Mouse (Mus musculus) hindbrain, embryonic 10.5 days (tissue): Measurements from ENCODE around the gene Gmds. TPM values are rescaled to one million over a fixed set of nuclear protein-coding genes. Genes with fewer than 3 reads are reported as not detected.

Source experiments
- DNase-seq: peaks from one replicate; pipeline ENCODE4 v3.0.0-alpha.2; 2017; ENCODE audit warnings: low spot score
- H3K27ac ChIP-seq: fragments of 300-500 bp; sonication (generic); 2 replicates; pipeline ENCODE4 v1.5.1; 2016; ENCODE audit warnings: mild to moderate bottlenecking, moderate library complexity
- H3K27me3 ChIP-seq: fragments of 300-500 bp; sonication (generic); 2 replicates; pipeline ENCODE4 v1.6.1; 2016; ENCODE audit warnings: mild to moderate bottlenecking; ENCODE audit not compliant: poor library complexity, insufficient read depth, severe bottlenecking
- H3K36me3 ChIP-seq: fragments of 300-500 bp; sonication (generic); 2 replicates; pipeline ENCODE4 v1.6.1; 2016; ENCODE audit warnings: mild to moderate bottlenecking, moderate library complexity
- H3K4me1 ChIP-seq: fragments of 300-500 bp; sonication (generic); replicated peaks from 2 replicates; pipeline ENCODE4 v1.6.1; 2016; ENCODE audit warnings: mild to moderate bottlenecking
- H3K4me3 ChIP-seq: fragments of 300-500 bp; sonication (generic); 2 replicates; pipeline ENCODE4 v1.5.1; 2016; ENCODE audit warnings: mild to moderate bottlenecking, moderate library complexity
- H3K9me3 ChIP-seq: fragments of 300-500 bp; sonication (generic); 2 replicates; pipeline ENCODE4 v1.6.1; 2016; ENCODE audit warnings: mild to moderate bottlenecking, moderate library complexity
- WGBS: fragments of 180-500 bp; shearing (Covaris S2); methylation state at CpG from one replicate; pipeline ENCODE4 v1.1.7; 2016; 5-methylcytosine and 5-hydroxymethylcytosine counted together
- polyA plus RNA-seq: library from polyadenylated mRNA; unstranded; fragments of >200 nt; fragmentation: Nextera tagmentation; extraction: Ambion mirVana; gene quantifications from 2 replicates; pipeline ENCODE4 v1.2.1, GENCODE M21; 2016

Gene Gmds
- polyA plus RNA-seq, 1 experiment from 2014 or later: 29.2 TPM

- DNase-seq: no peak
- WGBS: 75% methylated on average over 3 of the region's 3 CpGs
- no peak overlapping the region for H3K4me3 ChIP-seq
These were observed 25.9 kb downstream of the Gmds start for GRCm38 (mm10) chr13:32312663-32313062.

DNA sequence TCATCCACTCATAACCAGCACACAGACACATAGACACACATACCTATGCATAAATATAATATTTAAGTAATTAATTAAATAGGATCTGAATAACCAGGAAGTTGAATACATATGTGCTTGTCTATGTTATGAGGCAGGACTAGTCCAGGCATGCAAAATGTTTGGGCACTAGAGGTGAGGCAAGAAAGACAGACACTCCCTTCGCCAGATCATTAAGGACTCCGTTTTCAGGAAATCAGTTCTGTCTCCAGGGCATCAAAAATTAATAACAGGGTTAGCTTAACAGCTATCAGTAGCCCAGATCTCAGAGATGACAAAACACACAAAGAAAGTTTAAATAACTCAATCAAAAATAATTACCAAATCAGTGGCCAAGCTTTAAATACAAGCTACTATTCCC, 27.1 kb downstream of the Gmds start:
- H3K4me3 ChIP-seq: no peak overlapping the region
- WGBS: 88% methylated on average over 2 of the region's 2 CpGs
- no peaks in the 10 kb centered on the region for H3K36me3 ChIP-seq
- H3K4me1 ChIP-seq: no peaks in the 10 kb centered on the region
- no peaks in the 10 kb centered on the region for H3K9me3 ChIP-seq
- H3K27ac ChIP-seq: no peak overlapping the region
- DNase-seq: no peak
- H3K27me3 ChIP-seq: no peaks in the 10 kb centered on the region

More at GRCm38 (mm10) chr13:32312663-32313062, 25.9 kb downstream of the Gmds start:
- no peak overlapping the region for H3K27ac ChIP-seq
- H3K9me3 ChIP-seq: no peaks in the 10 kb centered on the region
- no peaks in the 10 kb centered on the region for H3K36me3 ChIP-seq
- no peaks in the 10 kb centered on the region for H3K27me3 ChIP-seq
- H3K4me1 ChIP-seq: no peaks in the 10 kb centered on the region

- no peaks in the 10 kb centered on the region for H3K36me3 ChIP-seq
- H3K4me3 ChIP-seq: no peak overlapping the region
- H3K4me1 ChIP-seq: no peaks in the 10 kb centered on the region
- no peaks in the 10 kb centered on the region for H3K9me3 ChIP-seq
- WGBS: 49% methylated on average over 1 of the region's 1 CpGs
- DNase-seq: no peak
- H3K27me3 ChIP-seq: no peaks in the 10 kb centered on the region
- H3K27ac ChIP-seq: no peak overlapping the region
These were observed 40.1 kb downstream of the Gmds start for GRCm38 (mm10) chr13:32298456-32298855.

DNA sequence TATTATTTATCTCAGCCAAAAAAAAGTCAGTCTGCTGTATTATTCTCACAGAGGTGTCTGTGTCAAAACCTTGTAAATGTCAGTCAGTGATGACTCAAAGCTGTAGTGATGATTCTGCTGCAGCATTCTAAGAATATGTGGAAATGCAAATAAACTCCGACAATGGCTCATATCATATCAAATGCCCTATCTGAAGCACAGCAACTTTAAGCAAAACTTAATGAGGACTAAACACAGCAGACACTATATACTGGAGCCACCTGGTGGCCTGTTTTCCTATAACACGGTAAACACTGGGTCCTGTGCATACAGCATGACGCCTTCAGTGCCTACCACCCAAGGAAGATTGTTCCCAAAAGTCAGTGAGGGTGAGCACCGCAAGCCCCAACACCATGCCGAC, 41.1 kb downstream of the Gmds start:
- no peaks in the 10 kb centered on the region for H3K27me3 ChIP-seq
- WGBS: 60% methylated on average over 5 of the region's 5 CpGs
- H3K4me3 ChIP-seq: no peak overlapping the region
- peak; percentile 20 for DNase-seq
- no peaks in the 10 kb centered on the region for H3K36me3 ChIP-seq
- H3K27ac ChIP-seq: no peak overlapping the region
- H3K4me1 ChIP-seq: no peaks in the 10 kb centered on the region
- H3K9me3 ChIP-seq: no peaks in the 10 kb centered on the region

DNA sequence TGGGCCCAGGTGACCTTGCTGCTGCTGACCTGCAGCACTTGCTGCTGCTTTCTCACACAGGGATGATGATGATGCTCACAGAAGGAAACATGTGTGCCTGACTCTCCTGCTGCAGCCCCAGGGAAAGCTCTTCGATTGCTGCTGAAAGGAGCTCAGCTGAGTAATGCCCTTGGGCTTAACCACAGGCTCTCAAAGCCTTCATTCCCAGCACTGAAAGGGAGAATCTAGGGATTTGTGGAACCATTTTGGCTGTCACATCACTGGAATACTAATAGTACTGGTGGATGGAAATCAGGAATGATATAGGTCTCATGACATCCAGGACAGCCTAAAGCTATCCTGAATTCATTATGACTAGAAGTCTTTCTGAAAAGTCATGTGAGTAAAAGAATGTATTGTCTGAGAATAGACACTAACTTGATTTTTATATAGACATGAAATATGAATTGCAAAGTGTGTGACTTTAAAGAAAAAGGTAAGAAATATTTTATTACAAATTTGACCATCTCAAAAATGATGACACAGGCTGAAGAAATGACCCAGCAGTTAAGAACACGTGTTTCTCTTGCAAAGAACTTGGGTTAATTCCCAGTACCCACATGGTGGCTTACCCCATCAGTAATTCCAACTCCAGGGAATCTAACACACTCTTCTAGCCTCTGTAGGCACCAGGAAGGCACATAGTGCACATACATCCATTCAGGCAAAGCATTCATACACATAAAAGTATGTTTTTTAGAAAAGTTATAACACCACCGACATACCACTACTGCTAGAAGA, 43.9 kb downstream of the Gmds start:
- Histone ChIP-seq H3K36me3 (no peaks in the 10 kb centered on the region), H3K4me3 (no peak overlapping the region), H3K9me3 (no peaks in the 10 kb centered on the region), H3K4me1 (no peaks in the 10 kb centered on the region), H3K27ac (no peak overlapping the region), H3K27me3 (no peaks in the 10 kb centered on the region)
- DNase-seq: no peak
- WGBS: 74% methylated on average over 3 of the region's 3 CpGs

GRCm38 (mm10) chr13:32272937-32273496, 65.5 kb downstream of the Gmds start:
- H3K27ac ChIP-seq: no peak overlapping the region

GRCm38 (mm10) chr13:32269757-32270156, 68.8 kb downstream of the Gmds start:
- Histone ChIP-seq H3K27ac (no peak overlapping the region), H3K9me3 (no peaks in the 10 kb centered on the region), H3K4me1 (no peaks in the 10 kb centered on the region), H3K4me3 (no peak overlapping the region), H3K27me3 (no peaks in the 10 kb centered on the region), H3K36me3 (no peaks in the 10 kb centered on the region)
- WGBS: 86% methylated on average over 2 of the region's 2 CpGs
- no peak for DNase-seq

More at GRCm38 (mm10) chr13:32272937-32273496, 65.5 kb downstream of the Gmds start:
- Histone ChIP-seq H3K27me3 (no peaks in the 10 kb centered on the region), H3K9me3 (no peaks in the 10 kb centered on the region), H3K4me3 (no peak overlapping the region), H3K36me3 (no peaks in the 10 kb centered on the region), H3K4me1 (no peaks in the 10 kb centered on the region)
- DNase-seq: no peak
- WGBS: 91% methylated on average over 2 of the region's 2 CpGs

DNA sequence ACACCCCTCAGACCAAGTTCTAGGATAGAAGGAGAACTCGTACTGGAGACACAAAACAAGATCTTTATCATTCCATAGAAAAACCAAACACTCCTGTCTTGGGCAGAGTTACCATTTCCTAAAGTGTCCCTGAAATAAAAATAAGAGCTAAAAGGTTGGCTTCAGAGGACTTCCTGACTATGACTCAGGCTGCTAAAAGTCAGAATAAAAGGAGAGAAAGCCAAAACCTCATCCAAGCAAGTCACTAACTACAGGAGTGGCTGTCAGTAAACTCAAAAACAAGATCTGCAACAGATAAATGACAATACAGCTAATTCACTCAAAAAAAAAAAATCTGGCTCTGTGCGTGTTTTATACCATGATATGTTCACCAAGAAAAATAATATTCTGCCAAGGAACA, 69.3 kb downstream of the Gmds start:
- Histone ChIP-seq H3K36me3 (no peaks in the 10 kb centered on the region), H3K27me3 (no peaks in the 10 kb centered on the region), H3K4me3 (no peak overlapping the region), H3K9me3 (no peaks in the 10 kb centered on the region), H3K27ac (no peak overlapping the region), H3K4me1 (no peaks in the 10 kb centered on the region)
- WGBS: 91% methylated on average over 2 of the region's 2 CpGs
- no peak for DNase-seq

DNA sequence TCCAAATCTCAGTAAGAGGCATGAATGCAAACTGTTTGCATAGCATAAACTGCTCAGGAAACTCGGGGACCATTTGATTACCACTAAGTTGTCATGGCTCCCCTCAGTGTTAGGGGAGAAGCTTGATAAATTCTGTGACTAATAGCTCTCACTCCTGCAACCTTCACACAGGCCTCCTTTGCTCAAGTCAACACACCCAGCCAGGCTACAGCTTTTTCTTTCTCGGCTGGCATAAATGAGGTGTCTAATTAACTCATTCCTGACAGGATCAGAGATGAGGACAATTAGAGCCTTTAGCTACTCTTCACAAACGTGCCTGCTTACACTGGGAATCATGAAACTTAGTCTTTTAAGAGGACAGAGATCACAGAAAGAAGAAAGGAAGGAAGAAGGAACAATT, 70.3 kb downstream of the Gmds start:
- WGBS: 40% methylated on average over 3 of the region's 3 CpGs
- no peaks in the 10 kb centered on the region for H3K27me3 ChIP-seq
- no peak overlapping the region for H3K27ac ChIP-seq
- H3K4me3 ChIP-seq: no peak overlapping the region
- H3K9me3 ChIP-seq: no peaks in the 10 kb centered on the region
- no peaks in the 10 kb centered on the region for H3K36me3 ChIP-seq
- DNase-seq: no peak
- H3K4me1 ChIP-seq: no peaks in the 10 kb centered on the region

DNA sequence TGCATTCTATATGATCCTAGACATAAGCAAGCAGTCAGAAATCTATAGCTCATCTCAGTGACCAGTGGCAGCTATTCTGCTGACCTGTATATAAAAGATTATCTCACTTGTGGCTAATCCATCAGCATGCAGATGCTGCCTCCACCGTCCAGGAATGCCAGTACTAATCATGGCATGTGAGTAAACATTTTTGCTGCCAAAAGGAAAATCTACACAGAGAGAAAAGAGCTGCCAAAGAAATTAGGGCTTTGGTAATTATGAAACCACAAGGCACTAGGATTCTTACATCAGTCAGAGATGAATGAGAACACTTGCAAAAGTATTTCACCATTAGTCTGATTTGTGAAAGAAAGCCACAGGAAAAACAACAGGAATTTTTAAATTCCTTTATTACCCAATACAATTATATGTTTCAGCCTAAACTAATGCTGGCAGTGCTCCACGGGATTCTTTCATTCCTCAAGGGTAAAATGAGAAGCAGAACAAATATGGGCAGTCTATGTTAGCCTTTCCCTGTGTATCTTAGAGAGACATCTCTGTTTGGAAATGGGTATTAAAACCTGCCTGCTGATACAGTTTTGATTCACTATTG, 71.3 kb downstream of the Gmds start:
- no peaks in the 10 kb centered on the region for H3K27me3 ChIP-seq
- 62% methylated on average over 2 of the region's 2 CpGs for WGBS
- H3K4me3 ChIP-seq: no peak overlapping the region
- no peak overlapping the region for H3K27ac ChIP-seq
- DNase-seq: no peak
- no peaks in the 10 kb centered on the region for H3K4me1 ChIP-seq
- H3K9me3 ChIP-seq: no peaks in the 10 kb centered on the region
- H3K36me3 ChIP-seq: no peaks in the 10 kb centered on the region

- 70% methylated on average over 3 of the region's 3 CpGs for WGBS
- no peak for DNase-seq
- H3K4me1 ChIP-seq: no peaks in the 10 kb centered on the region
- no peaks in the 10 kb centered on the region for H3K9me3 ChIP-seq
- H3K27me3 ChIP-seq: no peaks in the 10 kb centered on the region
- H3K36me3 ChIP-seq: no peaks in the 10 kb centered on the region
- H3K4me3 ChIP-seq: no peak overlapping the region
- H3K27ac ChIP-seq: no peak overlapping the region
These were observed 71.8 kb downstream of the Gmds start for GRCm38 (mm10) chr13:32266721-32267120.

- no peak overlapping the region for H3K4me3 ChIP-seq
- DNase-seq: no peak
- WGBS: 86% methylated on average over 2 of the region's 2 CpGs
- H3K4me1 ChIP-seq: no peaks in the 10 kb centered on the region
- H3K36me3 ChIP-seq: no peaks in the 10 kb centered on the region
- H3K9me3 ChIP-seq: no peaks in the 10 kb centered on the region
- no peak overlapping the region for H3K27ac ChIP-seq
- no peaks in the 10 kb centered on the region for H3K27me3 ChIP-seq
These were observed 82.4 kb downstream of the Gmds start for GRCm38 (mm10) chr13:32256121-32256520.

GRCm38 (mm10) chr13:32252276-32252675, 86.3 kb downstream of the Gmds start:
- Histone ChIP-seq H3K27ac (no peak overlapping the region), H3K9me3 (no peaks in the 10 kb centered on the region), H3K36me3 (no peaks in the 10 kb centered on the region), H3K27me3 (no peaks in the 10 kb centered on the region), H3K4me3 (no peak overlapping the region), H3K4me1 (no peaks in the 10 kb centered on the region)
- WGBS: 69% methylated on average over 4 of the region's 4 CpGs
- DNase-seq: no peak
